17 mouse cellular contexts compared by ENCODE assay signal in the genomic region with DNA sequence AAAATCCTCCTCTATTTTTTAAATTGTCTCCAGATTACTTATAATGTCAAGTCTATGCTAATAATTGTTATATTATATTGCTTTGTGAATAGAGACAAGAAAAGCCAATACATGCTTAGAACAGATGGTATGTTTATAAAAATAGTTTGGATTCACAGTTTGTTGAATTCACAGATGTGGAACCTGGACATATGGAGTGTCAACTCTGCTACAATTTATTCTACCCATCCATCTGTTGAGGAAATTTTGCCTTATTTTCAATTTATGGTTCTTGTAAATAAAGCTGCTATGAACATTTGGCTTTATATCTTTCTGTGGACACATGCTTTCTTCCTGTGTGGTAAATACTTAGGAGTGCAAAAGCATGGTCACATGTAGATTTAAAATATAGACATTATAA.
"Had no signal": no experiment of that assay in that cellular context is flagged by ENCODE, and none has a peak within 500 bp of the region (broad histone marks: within the 10 kb centered on the region; RNA-seq: fewer than 3 reads in every experiment).

No protein-coding gene starts in this region.

- H3K4me1 ChIP-seq: lung, embryonic 15.5 days; megakaryocyte, embryonic 14.5 days; midbrain, embryonic 13.5 days; midbrain, embryonic 15.5 days; neural tube, embryonic 12.5 days; stomach, embryonic 15.5 days had no signal

- H3K9ac ChIP-seq: lung, embryonic 15.5 days; midbrain, embryonic 13.5 days; midbrain, embryonic 15.5 days; neural tube, embryonic 12.5 days; stomach, embryonic 15.5 days had no signal

- H3K9me3 ChIP-seq: lung, embryonic 15.5 days; midbrain, embryonic 13.5 days; midbrain, embryonic 15.5 days; neural tube, embryonic 12.5 days; stomach, embryonic 15.5 days had no signal

- DNase-seq: lung, adult 2 months; lung, postnatal 14 days; lung, postnatal 36 days; right cerebral cortex, postnatal 14 days; thymus, adult 18-20 months; thymus, postnatal 14 days; thymus, postnatal 36 days had no signal

- H3K4me2 ChIP-seq: lung, embryonic 15.5 days; midbrain, embryonic 11.5 days; midbrain, embryonic 13.5 days; midbrain, embryonic 15.5 days; neural tube, embryonic 12.5 days; stomach, embryonic 15.5 days had no signal

- H3K4me3 ChIP-seq: lung, embryonic 15.5 days; megakaryocyte, embryonic 14.5 days; midbrain, embryonic 13.5 days; midbrain, embryonic 15.5 days; neural tube, embryonic 12.5 days; stomach, embryonic 15.5 days had no signal

- H3K27ac ChIP-seq: lung, embryonic 15.5 days; macrophage; midbrain, embryonic 13.5 days; midbrain, embryonic 15.5 days; neural tube, embryonic 12.5 days; stomach, embryonic 15.5 days; stomach, postnatal 0 days had no signal

- H3K36me3 ChIP-seq: lung, embryonic 15.5 days; midbrain, embryonic 13.5 days; midbrain, embryonic 15.5 days; neural tube, embryonic 12.5 days; stomach, embryonic 15.5 days had no signal

- ATAC-seq: lung, postnatal 0 days; midbrain, embryonic 13.5 days; midbrain, embryonic 15.5 days had no signal

- H3K27me3 ChIP-seq: lung, embryonic 15.5 days; megakaryocyte, embryonic 14.5 days; midbrain, embryonic 13.5 days; midbrain, embryonic 15.5 days; neural tube, embryonic 12.5 days; stomach, embryonic 15.5 days had no signal
